8 mouse cellular contexts compared by ENCODE assay signal in genomic region chr8:122639521-122640248, GRCm38 (mm10). TPM values are rescaled to one million over a fixed set of nuclear protein-coding genes. Genes with fewer than 3 reads are reported as not detected.
DNase-seq lines count a peak whose midpoint lies in the region; ATAC-seq and TF ChIP-seq lines count a peak whose summit lies in the region.

No protein-coding gene starts in this region.

- no peak overlapping the region for H3K4me3 ChIP-seq in heart, adult 2 months
- H3K4me3 ChIP-seq in heart, embryonic 10.5 days = no peak overlapping the region
- no peak overlapping the region for H3K4me3 ChIP-seq in lung, embryonic 16.5 days (ENCODE audit: low read length)

- DNase-seq in heart, adult 2 months = peak; percentile 83 to 86
- DNase-seq in heart, embryonic 10.5 days (ENCODE audit: low spot score) = no peak
- DNase-seq in cerebellum, postnatal 36 days = peak; percentile 58 to 70
- DNase-seq in gastrocnemius, postnatal 36 days = peak; percentile 64 to 65
- DNase-seq in kidney, adult 9 months = peak; percentile 55
- peak; percentile 44 for DNase-seq in ovary, postnatal 36 days (ENCODE audit: low spot score)
- no peak for DNase-seq in spleen, postnatal 4 days (ENCODE audit: low spot score in 2 of 2)

- intact Hi-C loops in heart, adult 2 months (cut with DNase I) = loop anchor here (2.0 kb wide), 1 partner anchor 39 kb away; no protein-coding TSS in a partner anchor
- intact Hi-C loops in gastrocnemius, postnatal 36 days (cut with DNase I) = no loop called here

- ATAC-seq in lung, embryonic 16.5 days (ENCODE audit: low read depth) = peak; percentile 87

- H3K9ac ChIP-seq in heart, adult 2 months (ENCODE audit: low read depth, low read length) = no peak overlapping the region
- no peak overlapping the region for H3K9ac ChIP-seq in lung, embryonic 16.5 days (ENCODE audit: low read length)

- WGBS in heart, adult 2 months = 54% methylated on average over 16 of the region's 16 CpGs
- 44% methylated on average over 16 of the region's 16 CpGs for WGBS in heart, embryonic 10.5 days
- 21% methylated on average over 16 of the region's 16 CpGs for WGBS in lung, embryonic 16.5 days

- no peaks in the 10 kb centered on the region for H3K79me2 ChIP-seq in heart, adult 2 months (replicated peaks; ENCODE audit: control insufficient read depth, insufficient read depth, low read length)

- H3K27me3 ChIP-seq in heart, adult 2 months (ENCODE audit: control insufficient read depth, insufficient read depth, low read length) = no peaks in the 10 kb centered on the region
- H3K27me3 ChIP-seq in heart, embryonic 10.5 days (ENCODE audit: insufficient read depth, poor library complexity, severe bottlenecking) = peaks cover 7% of the 10 kb centered on the region; the same call in 1 of the 2 replicates
- H3K27me3 ChIP-seq in lung, embryonic 16.5 days (ENCODE audit: control insufficient read depth, insufficient read depth, low read depth, low read length) = no peaks in the 10 kb centered on the region

- peak overlapping the region; percentile 57 for H3K27ac ChIP-seq in heart, adult 2 months
- no peak overlapping the region for H3K27ac ChIP-seq in heart, embryonic 10.5 days
- peak overlapping the region; percentile 33 for H3K27ac ChIP-seq in lung, embryonic 16.5 days (ENCODE audit: low read length)

- TF ChIP-seq EP300 in heart, adult 2 months (IDR thresholded peaks at IDR 0.05; ENCODE audit: insufficient read depth, low read depth, low read length) = peak; percentile 45; the same call in 1 of the 2 replicates

- TF ChIP-seq CTCF in heart, adult 2 months (IDR thresholded peaks at IDR 0.05) = no peak

- peaks cover 10% of the 10 kb centered on the region for H3K4me1 ChIP-seq in heart, adult 2 months (ENCODE audit: control insufficient read depth, insufficient read depth, low read length)
- peaks cover 96% of the 10 kb centered on the region for H3K4me1 ChIP-seq in heart, embryonic 10.5 days
- H3K4me1 ChIP-seq in lung, embryonic 16.5 days (replicated peaks; ENCODE audit: control insufficient read depth, insufficient read depth, low read length) = peaks cover 30% of the 10 kb centered on the region

- TF ChIP-seq POLR2A in heart, adult 2 months (IDR thresholded peaks at IDR 0.05; ENCODE audit: insufficient read depth, low read depth, low read length) = no peak

- no peaks in the 10 kb centered on the region for H3K9me3 ChIP-seq in heart, embryonic 10.5 days
- H3K9me3 ChIP-seq in lung, embryonic 16.5 days (ENCODE audit: control insufficient read depth, low read length) = no peaks in the 10 kb centered on the region

- H3K36me3 ChIP-seq in heart, adult 2 months (ENCODE audit: control insufficient read depth, insufficient read depth, low read length) = no peaks in the 10 kb centered on the region
- peaks cover 44% of the 10 kb centered on the region for H3K36me3 ChIP-seq in heart, embryonic 10.5 days
- H3K36me3 ChIP-seq in lung, embryonic 16.5 days (ENCODE audit: control insufficient read depth, insufficient read depth, low read length) = 0 out of 2 replicates have a peak, but pooled peaks cover 2% of the 10 kb centered on the region

- H3K4me2 ChIP-seq in lung, embryonic 16.5 days (ENCODE audit: low read depth, low read length) = no peak overlapping the region

RNA-seq across cellular contexts. Expression of gene Pabpn1l, which starts 17.1 kb away (rescaled TPM):
- total RNA-seq in heart, adult 2 months (2021) = under 1 TPM in 1 of 2 experiments, not detected in 1; 0.52 TPM
- polyA plus RNA-seq in heart, adult 2 months (2012; rRNA removed) = 0.10 TPM in 1 of 2 replicates, not detected in the other
- polyA plus RNA-seq in heart, embryonic 10.5 days (2016; fragmentation: Nextera tagmentation; extraction: Ambion mirVana) = 0.19 TPM in 1 of 2 replicates, not detected in the other
- total RNA-seq in gastrocnemius, postnatal 36 days (2021) = not detected
- not detected in 2 replicates for polyA plus RNA-seq in lung, embryonic 16.5 days (2015; fragmentation: Nextera tagmentation; extraction: Ambion mirVana)

RNA-seq across cellular contexts. Expression of gene Trappc2l, which starts 28.2 kb away (rescaled TPM):
- 10 to 100 TPM; 58.6 to 65.4 TPM for total RNA-seq in heart, adult 2 months (2021)
- polyA plus RNA-seq in heart, adult 2 months (2012; rRNA removed) = 161 and 207 TPM in 2 replicates
- polyA plus RNA-seq in heart, embryonic 10.5 days (2016; fragmentation: Nextera tagmentation; extraction: Ambion mirVana) = 52.9 and 67.4 TPM in 2 replicates
- 10 to 100 TPM; 38.2 to 40.6 TPM for total RNA-seq in gastrocnemius, postnatal 36 days (2021)
- 48.0 and 62.6 TPM in 2 replicates for polyA plus RNA-seq in lung, embryonic 16.5 days (2015; fragmentation: Nextera tagmentation; extraction: Ambion mirVana)

RNA-seq across cellular contexts. Expression of gene Galns, which starts 28.4 kb away (rescaled TPM):
- total RNA-seq in heart, adult 2 months (2021) = 1 to 10 TPM; 3.1 to 3.2 TPM
- 4.9 and 5.0 TPM in 2 replicates for polyA plus RNA-seq in heart, adult 2 months (2012; rRNA removed)
- 8.1 and 11.9 TPM in 2 replicates for polyA plus RNA-seq in heart, embryonic 10.5 days (2016; fragmentation: Nextera tagmentation; extraction: Ambion mirVana)
- total RNA-seq in gastrocnemius, postnatal 36 days (2021) = 1 to 10 TPM; 1.3 to 1.6 TPM
- polyA plus RNA-seq in lung, embryonic 16.5 days (2015; fragmentation: Nextera tagmentation; extraction: Ambion mirVana) = 15.0 and 15.2 TPM in 2 replicates

RNA-seq across cellular contexts. Expression of gene Cbfa2t3, which starts 59.2 kb away (rescaled TPM):
- 10 to 100 TPM; 21.8 to 22.3 TPM for total RNA-seq in heart, adult 2 months (2021)
- 10.2 and 10.9 TPM in 2 replicates for polyA plus RNA-seq in heart, adult 2 months (2012; rRNA removed)
- 3.8 and 5.5 TPM in 2 replicates for polyA plus RNA-seq in heart, embryonic 10.5 days (2016; fragmentation: Nextera tagmentation; extraction: Ambion mirVana)
- total RNA-seq in gastrocnemius, postnatal 36 days (2021) = 10 to 100 TPM; 17.0 to 18.7 TPM
- 5.8 and 6.8 TPM in 2 replicates for polyA plus RNA-seq in lung, embryonic 16.5 days (2015; fragmentation: Nextera tagmentation; extraction: Ambion mirVana)

Comparison
In these comparisons a context has a peak if more than half of its experiments do, and no peak if none do; other contexts are left out.
1. DNase-seq: peak in heart, adult 2 months (2 of 2), cerebellum, postnatal 36 days (2 of 2), gastrocnemius, postnatal 36 days (2 of 2), kidney, adult 9 months (single experiment) and ovary, postnatal 36 days (single experiment); none in heart, embryonic 10.5 days (single experiment) and spleen, postnatal 4 days (0 of 2).